Mouse (Mus musculus) heart, embryonic 14.5 days (tissue): ENCODE measurements at regions not wholly inside any gene's neighbourhood (a gene's known extent, or its start where the extent isn't known, plus 50 kb on each side); places are given as distances from the start of the nearest gene placed in this dataset.

ENCODE experiments used
- ATAC-seq: fragments of 200-750 bp; cut with Nextera tagmentation; 2 replicates; pipeline ENCODE4 v1.8.0; 2017; ENCODE audit warnings: low read depth, moderate TSS enrichment; ENCODE audit not compliant: insufficient number of reproducible peaks, insufficient read depth, low FRiP score
- H3K27ac ChIP-seq, 2 experiments: fragments of 200-500 bp in 1 of 2; fragments of 300-500 bp in 1 of 2; sonication (generic) in 1 of 2; replicated peaks in 1 of 2; 2 replicates each; pipeline ENCODE4 v1.5.1; 2012 to 2014; ENCODE audit warnings: low read depth in 2 of 2, low read length in 2 of 2, control low read depth in 1 of 2, mild to moderate bottlenecking in 1 of 2, mixed read lengths in 1 of 2; ENCODE audit not compliant: control insufficient read depth in 1 of 2, insufficient read depth in 1 of 2
- H3K27me3 ChIP-seq: fragments of 300-500 bp; sonication (generic); 2 replicates; pipeline ENCODE4 v1.6.1; 2014; ENCODE audit warnings: mild to moderate bottlenecking, low read length, control low read depth; ENCODE audit not compliant: control insufficient read depth, insufficient read depth
- H3K36me3 ChIP-seq: fragments of 300-500 bp; sonication (generic); 2 replicates; pipeline ENCODE4 v1.6.1; 2014; ENCODE audit warnings: mild to moderate bottlenecking, control low read depth, low read length, mixed read lengths; ENCODE audit not compliant: control insufficient read depth, insufficient read depth
- H3K4me1 ChIP-seq, 2 experiments: fragments of 200-500 bp in 1 of 2; fragments of 300-500 bp in 1 of 2; sonication (generic) in 1 of 2; 2 replicates each; pipeline ENCODE4 v1.6.1; 2012 to 2014; ENCODE audit warnings: low read length in 2 of 2, control low read depth in 1 of 2, mixed read lengths in 1 of 2; ENCODE audit not compliant: control insufficient read depth in 2 of 2, insufficient read depth in 2 of 2
- H3K4me2 ChIP-seq: fragments of 300-500 bp; sonication (generic); 2 replicates; pipeline ENCODE4 v1.6.1; 2014; ENCODE audit warnings: mild to moderate bottlenecking, low read length
- H3K4me3 ChIP-seq, 2 experiments: fragments of 200-500 bp in 1 of 2; fragments of 300-500 bp in 1 of 2; sonication (generic) in 1 of 2; 2 replicates each; pipeline ENCODE4 v1.5.1; 2012 to 2014; ENCODE audit warnings: low read length in 2 of 2, mild to moderate bottlenecking in 2 of 2, control low read depth in 1 of 2, low read depth in 1 of 2, moderate library complexity in 1 of 2; ENCODE audit not compliant: control insufficient read depth in 1 of 2, insufficient read depth in 1 of 2
- H3K9ac ChIP-seq: fragments of 300-500 bp; sonication (generic); 2 replicates; pipeline ENCODE4 v1.6.1; 2014; ENCODE audit warnings: mild to moderate bottlenecking, low read length
- H3K9me3 ChIP-seq: fragments of 300-500 bp; sonication (generic); 2 replicates; pipeline ENCODE4 v1.6.1; 2016; ENCODE audit warnings: low read length, control low read depth; ENCODE audit not compliant: control insufficient read depth
- WGBS: fragments of 180-500 bp; shearing (Covaris S2); extraction: QIAGEN DNeasy Blood & Tissue Kit; methylation state at CpG from one replicate; pipeline ENCODE4 v1.1.7; 2014; 5-methylcytosine and 5-hydroxymethylcytosine counted together

GRCm38 (mm10) chr7:111150115-111150514 lies 67.3 kb upstream of the Eif4g2 start:
- Histone ChIP-seq H3K9ac (no peak overlapping the region), H3K4me1 (peaks cover 2 to 25% of the 10 kb centered on the region in 2 experiments), H3K4me3 (no peak overlapping the region), H3K9me3 (no peaks in the 10 kb centered on the region), H3K36me3 (no peaks in the 10 kb centered on the region), H3K27me3 (no peaks in the 10 kb centered on the region), H3K4me2 (no peak overlapping the region), H3K27ac (peak overlapping the region; percentile 54 to 59)
- ATAC-seq = no peak
- 37% methylated on average over 5 of the region's 5 CpGs for WGBS

GRCm38 (mm10) chr7:111147593-111147992 lies 64.8 kb upstream of the Eif4g2 start:
- no peak for ATAC-seq
- WGBS = 75% methylated on average over 6 of the region's 6 CpGs
- Histone ChIP-seq H3K4me2 (no peak overlapping the region), H3K9me3 (no peaks in the 10 kb centered on the region), H3K27ac (no peak overlapping the region), H3K4me1 (peaks cover 2 to 25% of the 10 kb centered on the region in 2 experiments), H3K36me3 (no peaks in the 10 kb centered on the region), H3K4me3 (no peak overlapping the region), H3K27me3 (no peaks in the 10 kb centered on the region), H3K9ac (no peak overlapping the region)

- no peak overlapping the region for H3K4me3 ChIP-seq
- H3K4me2 ChIP-seq = no peak overlapping the region
- 67% methylated on average over 4 of the region's 4 CpGs for WGBS
- no peaks in the 10 kb centered on the region for H3K36me3 ChIP-seq
- peaks cover 5 to 32% of the 10 kb centered on the region in 2 experiments for H3K4me1 ChIP-seq
- H3K27me3 ChIP-seq = no peaks in the 10 kb centered on the region
- H3K9me3 ChIP-seq = no peaks in the 10 kb centered on the region
- H3K27ac ChIP-seq = no peak overlapping the region
- ATAC-seq = no peak
- H3K9ac ChIP-seq = no peak overlapping the region
Measured at GRCm38 (mm10) chr7:111146670-111147069, 63.8 kb upstream of the Eif4g2 start.

GRCm38 (mm10) chr7:111144216-111144615 lies 61.4 kb upstream of the Eif4g2 start:
- no peaks in the 10 kb centered on the region for H3K27me3 ChIP-seq
- 61% methylated on average over 3 of the region's 3 CpGs for WGBS
- no peak overlapping the region for H3K27ac ChIP-seq
- H3K36me3 ChIP-seq = no peaks in the 10 kb centered on the region
- H3K9me3 ChIP-seq = no peaks in the 10 kb centered on the region
- no peak overlapping the region for H3K9ac ChIP-seq
- no peak overlapping the region for H3K4me2 ChIP-seq
- no peak overlapping the region for H3K4me3 ChIP-seq
- ATAC-seq = no peak
- peaks cover 7 to 26% of the 10 kb centered on the region in 2 experiments for H3K4me1 ChIP-seq

- 27% methylated on average over 7 of the region's 7 CpGs for whole genome bisulfite sequencing
- Histone ChIP-seq H3K9me3 (no peaks in the 10 kb centered on the region), H3K27me3 (no peaks in the 10 kb centered on the region), H3K36me3 (no peaks in the 10 kb centered on the region), H3K27ac (peak overlapping the region in 1 of 2 experiments; percentile 39; a peak in 2 of 4 replicates), H3K4me3 (no peak overlapping the region), H3K4me1 (peaks cover 7 to 24% of the 10 kb centered on the region in 2 experiments), H3K4me2 (peak overlapping the region; percentile 53), H3K9ac (no peak overlapping the region)
- ATAC-seq = peak; percentile 70; the same call in 1 of the 2 replicates
Measured at GRCm38 (mm10) chr7:111141285-111141965, 58.6 kb upstream of the Eif4g2 start.

GRCm38 (mm10) chr7:111138038-111138437 lies 55.2 kb upstream of the Eif4g2 start:
- H3K9ac ChIP-seq = no peak overlapping the region
- H3K27me3 ChIP-seq = no peaks in the 10 kb centered on the region
- H3K36me3 ChIP-seq = no peaks in the 10 kb centered on the region
- ATAC-seq = no peak
- H3K9me3 ChIP-seq = no peaks in the 10 kb centered on the region
- no peak overlapping the region for H3K4me3 ChIP-seq
- H3K4me1 ChIP-seq = peaks cover 10 to 34% of the 10 kb centered on the region in 2 experiments
- H3K4me2 ChIP-seq = no peak overlapping the region
- 92% methylated on average over 2 of the region's 2 CpGs for WGBS
- no peak overlapping the region for H3K27ac ChIP-seq

- no peak overlapping the region for H3K4me3 ChIP-seq
- WGBS = 10% methylated on average over 6 of the region's 6 CpGs
- H3K4me2 ChIP-seq = peak overlapping the region; percentile 37; the same call in 1 of the 2 replicates
- peak overlapping the region; percentile 29 to 50; a peak in 3 of 4 replicates for H3K27ac ChIP-seq
- H3K9ac ChIP-seq = no peak overlapping the region
- no peaks in the 10 kb centered on the region for H3K27me3 ChIP-seq
- peak; percentile 29; the same call in 1 of the 2 replicates for ATAC-seq
- H3K36me3 ChIP-seq = no peaks in the 10 kb centered on the region
- H3K9me3 ChIP-seq = no peaks in the 10 kb centered on the region
- H3K4me1 ChIP-seq = peaks cover 7 to 22% of the 10 kb centered on the region in 2 experiments
Measured at GRCm38 (mm10) chr7:111136066-111136639, 53.3 kb upstream of the Eif4g2 start.
